Mouse (Mus musculus): ENCODE results near the gene Atxn10. TPM values are rescaled to one million over a fixed set of nuclear protein-coding genes. Genes with fewer than 3 reads are reported as not detected.

Atxn10 gene
- total RNA-seq (2023), result 180 and 194 TPM in 2 replicates

GRCm38 (mm10) chr15:85335671-85336300 lies at the start of gene Atxn10:
Gene Atxn10 (plus strand): TSS chr15:85336245.

DNA sequence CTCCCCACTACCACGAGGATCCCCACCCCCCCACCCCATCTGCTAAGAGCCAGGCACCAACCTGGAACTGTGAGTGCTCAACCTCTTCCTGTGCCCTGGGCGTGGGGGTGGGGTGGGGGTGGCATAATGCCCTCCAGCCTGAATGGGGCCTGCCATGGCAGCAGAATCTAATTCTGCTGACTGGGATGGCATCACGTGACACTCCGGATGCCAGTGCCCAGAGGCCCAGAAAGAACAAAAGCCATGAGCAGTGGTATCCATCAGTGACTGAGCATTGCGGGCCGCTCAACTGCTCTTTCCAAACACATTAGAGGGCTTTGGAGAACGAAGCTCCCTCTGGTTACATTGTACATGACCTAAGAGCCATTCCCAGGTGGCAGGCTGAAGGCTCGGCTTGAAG lies 167.1 kb downstream of the Atxn10 start, which contains the start of gene 7530416G11Rik:
Gene 7530416G11Rik, minus strand, starts transcription at position 101 of the 400 bp plus-strand sequence.

Other genes with a start within 250 kb of the Atxn10 start
- not detected in 2 replicates for gene Smc1b, start 204.3 kb upstream of the Atxn10 start, total RNA-seq (2023)
- not detected in 2 replicates for gene Ribc2, start 204.2 kb upstream of the Atxn10 start, total RNA-seq (2023)
- gene Fbln1, start 130.3 kb upstream of the Atxn10 start, total RNA-seq (2023), result 1.8 and 3.0 TPM in 2 replicates
- gene 7530416G11Rik, start 167.0 kb downstream of the Atxn10 start, total RNA-seq (2023), result not detected in 2 replicates
- not detected in 2 replicates for gene Wnt7b, start 246.2 kb downstream of the Atxn10 start, total RNA-seq (2023)

Data from neutrophil, adult 65 days (primary cell).